Mouse (Mus musculus): ENCODE measurements at regions not wholly inside any gene's neighbourhood (a gene's known extent, or its start where the extent isn't known, plus 50 kb on each side); places are given as distances from the start of the nearest gene placed in this dataset.

DNA sequence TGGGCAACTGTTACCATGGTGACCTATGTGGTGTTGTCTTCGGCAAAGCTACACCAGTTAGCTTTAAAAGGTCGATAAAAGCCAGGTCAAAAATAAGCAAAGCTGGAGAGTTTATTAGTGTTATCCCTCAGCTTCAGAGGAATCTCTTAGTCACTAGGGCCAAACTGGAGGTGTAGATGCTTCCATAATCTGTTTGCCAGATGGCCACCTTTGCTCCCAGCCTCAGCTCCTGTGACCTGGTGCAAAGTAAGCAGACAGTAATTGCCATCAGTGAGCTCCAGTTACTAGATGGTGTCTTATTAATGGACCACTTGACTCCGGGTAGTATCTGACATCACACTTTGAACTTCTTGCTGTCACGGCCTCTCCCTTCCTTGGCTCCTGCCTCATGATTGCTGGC, 245.3 kb downstream of the Gm45692 start:
- DNase-seq (ENCODE audit: extremely low read depth), result no peak
- dilution Hi-C loops (cut with MboI; ENCODE audit: extremely low pct_ligation_motif_present, extremely low pct_unique_long_range_greater_than_20kb, low sequenced_read_pairs) (no loop called here), in situ Hi-C loops (cut with MboI; ENCODE audit: low pct_ligation_motif_present, low pct_unique_long_range_greater_than_20kb, low sequenced_read_pairs) (no loop called here)
- Histone ChIP-seq H3K9me3 (replicated peaks; ENCODE audit: low read length) (no peaks in the 10 kb centered on the region), H3K36me3 (replicated peaks in 1 of 2; ENCODE audit: control insufficient read depth in 1 of 2, insufficient read depth in 1 of 2, low read length in 1 of 2) (no peaks in the 10 kb centered on the region), H3K79me2 (replicated peaks; ENCODE audit: control insufficient read depth, extremely low read depth, insufficient read depth, poor library complexity, severe bottlenecking) (no peaks in the 10 kb centered on the region), H3K9ac (ENCODE audit: insufficient read depth, low read depth) (no peak overlapping the region), H3K27ac (ENCODE audit: insufficient read depth, low read depth) (no peak overlapping the region), H3K27me3 (replicated peaks) (no peaks in the 10 kb centered on the region), H3K4me1 (ENCODE audit: control insufficient read depth in 1 of 2, insufficient read depth in 2 of 2) (no peaks in the 10 kb centered on the region), H3K4me3 (replicated peaks in 1 of 3; ENCODE audit: low read depth in 2 of 3, low read length in 2 of 3, poor library complexity in 1 of 3) (no peak overlapping the region), H3K4me2 (ENCODE audit: insufficient read depth, low read depth, poor library complexity, severe bottlenecking) (no peak overlapping the region)
- TF ChIP-seq ELF1 (IDR thresholded peaks at IDR 0.05; ENCODE audit: low read depth, low read length), result no peak
- no peak for TF ChIP-seq TCF12 (IDR thresholded peaks at IDR 0.05; ENCODE audit: low read depth, low read length)
- TF ChIP-seq NRF1 (IDR thresholded peaks at IDR 0.05; ENCODE audit: low read depth, low read length), result no peak
- no peak for TF ChIP-seq PAX5 (IDR thresholded peaks at IDR 0.05; ENCODE audit: low read length)
- no peak for TF ChIP-seq NELFE (IDR thresholded peaks at IDR 0.05; ENCODE audit: low read depth, low read length)
- no peak for TF ChIP-seq CHD1 (IDR thresholded peaks at IDR 0.05; ENCODE audit: low read depth, low read length)
- no peak for TF ChIP-seq ETS1 (conservative IDR thresholded peaks at IDR 0.05; ENCODE audit: low read depth, low read length)

DNA sequence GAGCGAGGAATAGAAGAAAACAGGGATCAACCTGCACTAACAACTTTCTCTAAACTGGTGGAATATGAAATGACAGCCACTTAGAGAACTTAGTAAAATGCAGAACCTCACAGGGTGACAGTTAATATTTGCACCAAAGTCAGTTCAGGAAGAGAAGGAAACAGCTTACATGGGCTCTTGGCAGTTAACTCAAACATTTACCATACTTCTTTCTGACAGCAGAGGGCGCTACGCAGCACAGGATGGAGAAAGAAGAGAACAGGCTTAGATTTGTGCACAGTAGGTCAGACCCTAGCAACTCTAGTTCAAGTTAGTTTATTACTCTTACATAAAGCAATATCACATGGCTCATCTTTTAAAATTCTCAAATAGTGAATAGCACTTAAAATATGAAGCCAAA, 261.3 kb downstream of the Gm45692 start:
- Histone ChIP-seq H3K36me3 (replicated peaks in 1 of 2; ENCODE audit: control insufficient read depth in 1 of 2, insufficient read depth in 1 of 2, low read length in 1 of 2) (no peaks in the 10 kb centered on the region), H3K27me3 (replicated peaks) (no peaks in the 10 kb centered on the region), H3K9me3 (replicated peaks; ENCODE audit: low read length) (peaks cover 11% of the 10 kb centered on the region), H3K4me2 (ENCODE audit: insufficient read depth, low read depth, poor library complexity, severe bottlenecking) (no peak overlapping the region), H3K4me1 (ENCODE audit: control insufficient read depth in 1 of 2, insufficient read depth in 2 of 2) (peaks cover 4 to 7% of the 10 kb centered on the region in 2 experiments; a peak in 3 of 4 replicates), H3K27ac (ENCODE audit: insufficient read depth, low read depth) (no peak overlapping the region), H3K4me3 (replicated peaks in 1 of 3; ENCODE audit: low read depth in 2 of 3, low read length in 2 of 3, poor library complexity in 1 of 3) (no peak overlapping the region), H3K79me2 (replicated peaks; ENCODE audit: control insufficient read depth, extremely low read depth, insufficient read depth, poor library complexity, severe bottlenecking) (no peaks in the 10 kb centered on the region), H3K9ac (ENCODE audit: insufficient read depth, low read depth) (no peak overlapping the region)
- in situ Hi-C loops (cut with MboI; ENCODE audit: low pct_ligation_motif_present, low pct_unique_long_range_greater_than_20kb, low sequenced_read_pairs), result no loop called here
- peak; percentile 63 for DNase-seq (ENCODE audit: extremely low read depth)
- dilution Hi-C loops (cut with MboI; ENCODE audit: extremely low pct_ligation_motif_present, extremely low pct_unique_long_range_greater_than_20kb, low sequenced_read_pairs), result no loop called here
- TF ChIP-seq ELF1 (IDR thresholded peaks at IDR 0.05; ENCODE audit: low read depth, low read length), result no peak
- peak; percentile 62 for TF ChIP-seq RAD21 (IDR thresholded peaks at IDR 0.05; ENCODE audit: low read depth, low read length)
- TF ChIP-seq CHD2 (IDR thresholded peaks at IDR 0.05; ENCODE audit: low read length), result no peak
- TF ChIP-seq ZKSCAN1 (IDR thresholded peaks at IDR 0.05; ENCODE audit: borderline replicate concordance, low read depth, low read length), result peak; percentile 94
- no peak for TF ChIP-seq MXI1 (IDR thresholded peaks at IDR 0.05; ENCODE audit: low read depth, low read length)
- no peak for TF ChIP-seq MEF2A (IDR thresholded peaks at IDR 0.05; ENCODE audit: borderline replicate concordance, low read depth, low read length)
- no peak for TF ChIP-seq ZC3H11A (IDR thresholded peaks at IDR 0.05; ENCODE audit: low read depth, low read length)
- no peak for TF ChIP-seq GABPA (IDR thresholded peaks at IDR 0.05; ENCODE audit: insufficient replicate concordance, low read depth, low read length)
- no peak for TF ChIP-seq TCF12 (IDR thresholded peaks at IDR 0.05; ENCODE audit: low read depth, low read length)
- TF ChIP-seq JUND (conservative IDR thresholded peaks at IDR 0.05; ENCODE audit: low read depth, low read length), result no peak
- peak; percentile 79 to 82 for TF ChIP-seq CTCF (conservative IDR thresholded peaks at IDR 0.05 in 1 of 2, IDR thresholded peaks at IDR 0.05 in 1 of 2; ENCODE audit: low read depth in 2 of 2, low read length in 2 of 2)
- TF ChIP-seq MAX (IDR thresholded peaks at IDR 0.05; ENCODE audit: low read length), result no peak
- no peak for TF ChIP-seq ZNF384 (IDR thresholded peaks at IDR 0.05; ENCODE audit: low read depth, low read length)
- TF ChIP-seq SIN3A (IDR thresholded peaks at IDR 0.05; ENCODE audit: low read length), result no peak
- TF ChIP-seq PAX5 (IDR thresholded peaks at IDR 0.05; ENCODE audit: low read length), result no peak
- no peak for TF ChIP-seq EP300 (IDR thresholded peaks at IDR 0.05; ENCODE audit: low read length)
- no peak for TF ChIP-seq CHD1 (IDR thresholded peaks at IDR 0.05; ENCODE audit: low read depth, low read length)
- peak; percentile 85 for TF ChIP-seq SMC3 (IDR thresholded peaks at IDR 0.05; ENCODE audit: low read depth, low read length)
- no peak for TF ChIP-seq NRF1 (IDR thresholded peaks at IDR 0.05; ENCODE audit: low read depth, low read length)
- TF ChIP-seq POLR2AphosphoS2 (IDR thresholded peaks at IDR 0.05; ENCODE audit: low read depth, low read length), result no peak
- no peak for TF ChIP-seq IRF4 (IDR thresholded peaks at IDR 0.05; ENCODE audit: low read depth, low read length)
- no peak for TF ChIP-seq JUN (IDR thresholded peaks at IDR 0.05; ENCODE audit: insufficient read depth, low read depth, low read length)
- TF ChIP-seq UBTF (IDR thresholded peaks at IDR 0.05; ENCODE audit: low read depth, low read length), result no peak
- TF ChIP-seq BHLHE40 (IDR thresholded peaks at IDR 0.05; ENCODE audit: low read depth, low read length), result no peak
- TF ChIP-seq POLR2A (IDR thresholded peaks at IDR 0.05; ENCODE audit: low read depth, low read length), result no peak
- TF ChIP-seq USF2 (conservative IDR thresholded peaks at IDR 0.05; ENCODE audit: low read depth, low read length), result no peak
- no peak for TF ChIP-seq HCFC1 (IDR thresholded peaks at IDR 0.05; ENCODE audit: low read depth, low read length)
- no peak for TF ChIP-seq RCOR1 (conservative IDR thresholded peaks at IDR 0.05; ENCODE audit: low read depth, low read length)
- TF ChIP-seq MAZ (IDR thresholded peaks at IDR 0.05; ENCODE audit: low read depth, low read length), result no peak
- no peak for TF ChIP-seq MAFK (IDR thresholded peaks at IDR 0.05; ENCODE audit: insufficient replicate concordance, low read length)
- TF ChIP-seq MYC (IDR thresholded peaks at IDR 0.05; ENCODE audit: low read depth, low read length), result no peak
- TF ChIP-seq TBP (conservative IDR thresholded peaks at IDR 0.05; ENCODE audit: low read depth, low read length), result no peak
